Mouse (Mus musculus) midbrain, embryonic 13.5 days (tissue): ENCODE measurements around the gene Mgarp. TPM values are rescaled to one million over a fixed set of nuclear protein-coding genes. Genes with fewer than 3 reads are reported as not detected.

Experiments
- ATAC-seq: fragments of 200-750 bp; cut with Nextera tagmentation; 2 replicates; pipeline ENCODE4 v1.8.0; 2017; ENCODE audit warnings: mild to moderate bottlenecking, moderate TSS enrichment, moderate library complexity
- H3K27ac ChIP-seq: fragments of 300-500 bp; sonication (generic); 2 replicates; pipeline ENCODE4 v1.5.1; 2015; ENCODE audit warnings: inconsistent platforms, mild to moderate bottlenecking, moderate library complexity
- H3K27me3 ChIP-seq: fragments of 300-500 bp; sonication (generic); 2 replicates; pipeline ENCODE4 v1.6.1; 2015; ENCODE audit warnings: mild to moderate bottlenecking, inconsistent platforms
- H3K36me3 ChIP-seq: fragments of 300-500 bp; sonication (generic); 2 replicates; pipeline ENCODE4 v1.6.1; 2015; ENCODE audit warnings: mild to moderate bottlenecking, inconsistent platforms
- H3K4me1 ChIP-seq: fragments of 300-500 bp; sonication (generic); replicated peaks from 2 replicates; pipeline ENCODE4 v1.6.1; 2015; ENCODE audit warnings: inconsistent platforms
- H3K4me2 ChIP-seq: fragments of 300-500 bp; sonication (generic); replicated peaks from 2 replicates; pipeline ENCODE4 v1.6.1; 2015; ENCODE audit warnings: moderate library complexity, mild to moderate bottlenecking, inconsistent platforms
- H3K4me3 ChIP-seq: fragments of 300-500 bp; sonication (generic); replicated peaks from 2 replicates; pipeline ENCODE4 v1.5.1; 2015; ENCODE audit warnings: mild to moderate bottlenecking, inconsistent platforms
- H3K9ac ChIP-seq: fragments of 300-500 bp; sonication (generic); replicated peaks from 2 replicates; pipeline ENCODE4 v1.6.1; 2015; ENCODE audit warnings: mild to moderate bottlenecking, inconsistent platforms
- H3K9me3 ChIP-seq: fragments of 300-500 bp; sonication (generic); 2 replicates; pipeline ENCODE4 v1.6.1; 2016; ENCODE audit warnings: mild to moderate bottlenecking, inconsistent platforms
- whole genome bisulfite sequencing: fragments of 180-500 bp; shearing (Covaris S2); methylation state at CpG from one replicate; pipeline ENCODE4 v1.1.7; 2015; 5-methylcytosine and 5-hydroxymethylcytosine counted together
- polyA plus RNA-seq: library from polyadenylated mRNA; unstranded; fragments of >200 nt; fragmentation: Nextera tagmentation; extraction: Ambion mirVana; gene quantifications from 2 replicates; pipeline ENCODE4 v1.2.1, GENCODE M21; 2015

Gene Mgarp
- polyA plus RNA-seq, 1 experiment from 2014 or later, result 5.6 TPM

- Histone ChIP-seq H3K27me3 (no peaks in the 10 kb centered on the region), H3K36me3 (no peaks in the 10 kb centered on the region), H3K27ac (peak overlapping the region; percentile 99), H3K9ac (peak overlapping the region; percentile 96), H3K9me3 (no peaks in the 10 kb centered on the region), H3K4me3 (peak overlapping the region; percentile 93), H3K4me1 (peaks cover 19% of the 10 kb centered on the region), H3K4me2 (peak overlapping the region; percentile 76)
- no peak for ATAC-seq
- 7% methylated on average over 9 of the region's 9 CpGs for WGBS
Observed at GRCm38 (mm10) chr3:51342152-51342551, 54.4 kb downstream of the Mgarp start.

- Histone ChIP-seq H3K4me1 (peaks cover 19% of the 10 kb centered on the region), H3K36me3 (no peaks in the 10 kb centered on the region), H3K4me2 (peak overlapping the region; percentile 76), H3K4me3 (peak overlapping the region; percentile 93), H3K27me3 (no peaks in the 10 kb centered on the region), H3K27ac (peak overlapping the region; percentile 99), H3K9me3 (no peaks in the 10 kb centered on the region), H3K9ac (peak overlapping the region; percentile 96)
- ATAC-seq, result peak; percentile 77
- under 1% methylated on average over 74 of the region's 86 CpGs for WGBS
Observed at GRCm38 (mm10) chr3:51341268-51342081, 55.1 kb downstream of the Mgarp start.

GRCm38 (mm10) chr3:51340552-51341267 is 55.8 kb downstream of the Mgarp start, which contains the start of gene Elf2:
Gene Elf2, minus strand, starts transcription at chr3:51340663.
- H3K4me1 ChIP-seq, result peaks cover 19% of the 10 kb centered on the region
- H3K27me3 ChIP-seq, result no peaks in the 10 kb centered on the region
- no peaks in the 10 kb centered on the region for H3K9me3 ChIP-seq
- H3K36me3 ChIP-seq, result no peaks in the 10 kb centered on the region
- peak within 1 kb of the TSS; percentile 76 for H3K4me2 ChIP-seq
- H3K27ac ChIP-seq, result peak within 1 kb of the TSS; percentile 99
- H3K4me3 ChIP-seq, result peak within 1 kb of the TSS; percentile 93
- WGBS, result under 1% methylated on average over 83 of the region's 87 CpGs
- peak; percentile 82 for ATAC-seq
- peak within 1 kb of the TSS; percentile 96 for H3K9ac ChIP-seq

GRCm38 (mm10) chr3:51339734-51340551 is 56.6 kb downstream of the Mgarp start:
- H3K4me3 ChIP-seq, result peak overlapping the region; percentile 93
- no peaks in the 10 kb centered on the region for H3K9me3 ChIP-seq
- H3K27ac ChIP-seq, result peak overlapping the region; percentile 99
- no peaks in the 10 kb centered on the region for H3K36me3 ChIP-seq
- peak; percentile 4; the same call in 1 of the 2 replicates for ATAC-seq
- peak overlapping the region; percentile 76 for H3K4me2 ChIP-seq
- under 1% methylated on average over 81 of the region's 113 CpGs for WGBS
- no peaks in the 10 kb centered on the region for H3K27me3 ChIP-seq
- peak overlapping the region; percentile 96 for H3K9ac ChIP-seq
- peaks cover 23% of the 10 kb centered on the region for H3K4me1 ChIP-seq

- 2% methylated on average over 9 of the region's 9 CpGs for WGBS
Observed at GRCm38 (mm10) chr3:51339378-51339733, 57.2 kb downstream of the Mgarp start.

More at GRCm38 (mm10) chr3:51339378-51339733, 57.2 kb downstream of the Mgarp start:
- H3K9ac ChIP-seq, result peak overlapping the region; percentile 96
- H3K4me3 ChIP-seq, result peak overlapping the region; percentile 93
- H3K4me2 ChIP-seq, result peak overlapping the region; percentile 76
- H3K9me3 ChIP-seq, result no peaks in the 10 kb centered on the region
- peaks cover 27% of the 10 kb centered on the region for H3K4me1 ChIP-seq
- peak overlapping the region; percentile 99; the same call in 1 of the 2 replicates for H3K27ac ChIP-seq
- no peaks in the 10 kb centered on the region for H3K27me3 ChIP-seq
- ATAC-seq, result no peak
- H3K36me3 ChIP-seq, result no peaks in the 10 kb centered on the region

Other genes starting within 250 kb of the Mgarp start
- gene Noct, start 172.3 kb downstream of the Mgarp start, polyA plus RNA-seq, result 15.3 and 17.8 TPM in 2 replicates
- 50.3 and 51.3 TPM in 2 replicates for gene Elf2, start 56.1 kb downstream of the Mgarp start, polyA plus RNA-seq
- gene Ndufc1, start 12.2 kb upstream of the Mgarp start, polyA plus RNA-seq, result 772 and 835 TPM in 2 replicates
- gene Naa15, start 18.4 kb upstream of the Mgarp start, polyA plus RNA-seq, result 56.4 and 63.7 TPM in 2 replicates
- gene Rab33b, start 87.2 kb upstream of the Mgarp start, polyA plus RNA-seq, result 21.9 and 22.0 TPM in 2 replicates
- gene Setd7, start 164.1 kb upstream of the Mgarp start, polyA plus RNA-seq, result 4.6 TPM in 2 replicates